Mouse (Mus musculus) neural tube, embryonic 15.5 days (tissue): ENCODE data around the gene Golga7b. TPM values are rescaled to one million over a fixed set of nuclear protein-coding genes. Genes with fewer than 3 reads are reported as not detected.

Source experiments
- ATAC-seq: fragments of 200-750 bp; cut with Nextera tagmentation; 2 replicates; pipeline ENCODE4 v1.8.0; 2017; ENCODE audit warnings: mild to moderate bottlenecking, moderate TSS enrichment, moderate library complexity; ENCODE audit not compliant: low FRiP score
- H3K27ac ChIP-seq: fragments of 300-500 bp; sonication (generic); replicated peaks from 2 replicates; pipeline ENCODE4 v1.5.1; 2015; ENCODE audit warnings: mild to moderate bottlenecking, inconsistent platforms
- H3K27me3 ChIP-seq: fragments of 300-500 bp; sonication (generic); replicated peaks from 2 replicates; pipeline ENCODE4 v1.6.1; 2015; ENCODE audit warnings: inconsistent platforms
- H3K36me3 ChIP-seq: fragments of 300-500 bp; sonication (generic); 2 replicates; pipeline ENCODE4 v1.6.1; 2015; ENCODE audit warnings: inconsistent platforms
- H3K4me1 ChIP-seq: fragments of 300-500 bp; sonication (generic); 2 replicates; pipeline ENCODE4 v1.6.1; 2015; ENCODE audit warnings: inconsistent platforms
- H3K4me2 ChIP-seq: fragments of 300-500 bp; sonication (generic); 2 replicates; pipeline ENCODE4 v1.6.1; 2015; ENCODE audit warnings: inconsistent platforms, mild to moderate bottlenecking, moderate library complexity
- H3K4me3 ChIP-seq: fragments of 300-500 bp; sonication (generic); replicated peaks from 2 replicates; pipeline ENCODE4 v1.5.1; 2015; ENCODE audit warnings: mild to moderate bottlenecking, inconsistent platforms
- H3K9ac ChIP-seq: fragments of 300-500 bp; sonication (generic); replicated peaks from 2 replicates; pipeline ENCODE4 v1.6.1; 2015; ENCODE audit warnings: mild to moderate bottlenecking, inconsistent platforms
- H3K9me3 ChIP-seq: fragments of 300-500 bp; sonication (generic); replicated peaks from 2 replicates; pipeline ENCODE4 v1.6.1; 2016; ENCODE audit warnings: inconsistent platforms
- WGBS: fragments of 180-500 bp; shearing (Covaris S2); methylation state at CpG from one replicate; pipeline ENCODE4 v1.1.7; 2015; ENCODE audit warnings: mixed read lengths; 5-methylcytosine and 5-hydroxymethylcytosine counted together
- polyA plus RNA-seq: library from polyadenylated mRNA; unstranded; fragments of >200 nt; fragmentation: Nextera tagmentation; extraction: Ambion mirVana; gene quantifications from 2 replicates; pipeline ENCODE4 v1.2.1, GENCODE M21; 2015

The Golga7b gene
- polyA plus RNA-seq, 1 experiment from 2014 or later = 77.8 TPM

DNA sequence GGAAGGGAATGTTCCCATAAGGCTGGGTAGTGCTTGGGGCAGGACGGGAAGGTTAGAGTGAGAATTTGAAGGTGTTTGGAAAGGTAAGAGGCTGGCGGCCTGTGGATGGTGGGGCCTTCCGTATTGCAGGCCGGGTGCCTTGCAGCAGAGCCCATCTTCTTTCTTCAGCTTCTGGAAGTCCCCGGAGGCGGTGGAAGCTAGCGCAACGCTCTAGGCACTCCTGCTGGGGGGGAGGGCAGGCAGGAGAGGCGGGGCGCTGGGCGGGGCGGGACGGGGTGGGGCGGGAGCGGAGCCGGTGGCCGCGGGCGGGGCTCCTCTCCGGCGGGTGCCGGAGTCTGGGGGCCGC, 8.0 kb downstream of the Golga7b start:
- H3K27ac ChIP-seq = peak overlapping the region; percentile 87
- H3K36me3 ChIP-seq = no peaks in the 10 kb centered on the region
- H3K4me1 ChIP-seq = peaks cover 36% of the 10 kb centered on the region
- ATAC-seq = peak; percentile 82
- H3K4me3 ChIP-seq = peak overlapping the region; percentile 58
- WGBS = 2% methylated on average over 12 of the region's 23 CpGs
- H3K27me3 ChIP-seq = peaks cover 7% of the 10 kb centered on the region
- no peaks in the 10 kb centered on the region for H3K9me3 ChIP-seq
- H3K9ac ChIP-seq = peak overlapping the region; percentile 69
- H3K4me2 ChIP-seq = peak overlapping the region; percentile 60

DNA sequence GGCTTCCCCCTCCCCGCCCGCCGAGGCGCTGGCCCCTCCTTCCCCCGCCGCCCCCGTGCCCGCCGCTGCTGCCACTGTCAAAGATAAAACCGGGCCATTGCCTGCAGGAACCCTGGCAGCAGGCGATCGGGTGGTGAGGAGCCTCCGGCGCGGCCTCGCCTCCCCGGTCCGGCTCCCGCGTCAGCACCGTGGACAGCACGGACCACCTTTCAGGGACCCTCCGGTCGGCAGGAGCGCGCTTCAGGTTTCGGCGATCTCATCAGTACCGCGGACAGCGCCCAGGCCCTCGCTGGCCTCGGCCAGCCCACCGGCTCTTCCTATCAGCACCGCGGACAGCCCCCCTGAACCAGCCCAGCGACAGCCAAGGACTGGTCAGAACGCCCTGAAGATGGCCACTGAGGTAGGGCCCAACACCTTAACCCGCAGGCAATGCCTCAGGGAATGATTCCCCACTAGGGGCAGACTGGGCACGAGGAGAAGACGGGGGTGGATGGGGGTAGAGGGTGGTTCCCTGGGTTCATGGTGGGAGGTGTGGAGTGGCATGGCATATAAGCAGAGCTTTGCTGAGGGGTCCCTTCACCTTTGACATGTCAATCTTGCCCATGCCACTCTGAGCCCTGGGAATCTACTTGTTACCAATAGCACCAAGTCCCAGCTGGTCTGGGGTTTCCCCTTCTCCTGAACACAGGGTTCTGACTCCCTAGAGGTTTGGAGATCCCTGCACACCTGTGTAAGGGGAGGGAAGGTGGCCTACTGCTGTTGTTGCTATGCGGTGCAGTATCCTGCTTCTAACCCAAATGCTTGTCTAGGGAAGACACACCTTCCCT, 8.6 kb downstream of the Golga7b start:
- ATAC-seq = peak; percentile 78

DNA sequence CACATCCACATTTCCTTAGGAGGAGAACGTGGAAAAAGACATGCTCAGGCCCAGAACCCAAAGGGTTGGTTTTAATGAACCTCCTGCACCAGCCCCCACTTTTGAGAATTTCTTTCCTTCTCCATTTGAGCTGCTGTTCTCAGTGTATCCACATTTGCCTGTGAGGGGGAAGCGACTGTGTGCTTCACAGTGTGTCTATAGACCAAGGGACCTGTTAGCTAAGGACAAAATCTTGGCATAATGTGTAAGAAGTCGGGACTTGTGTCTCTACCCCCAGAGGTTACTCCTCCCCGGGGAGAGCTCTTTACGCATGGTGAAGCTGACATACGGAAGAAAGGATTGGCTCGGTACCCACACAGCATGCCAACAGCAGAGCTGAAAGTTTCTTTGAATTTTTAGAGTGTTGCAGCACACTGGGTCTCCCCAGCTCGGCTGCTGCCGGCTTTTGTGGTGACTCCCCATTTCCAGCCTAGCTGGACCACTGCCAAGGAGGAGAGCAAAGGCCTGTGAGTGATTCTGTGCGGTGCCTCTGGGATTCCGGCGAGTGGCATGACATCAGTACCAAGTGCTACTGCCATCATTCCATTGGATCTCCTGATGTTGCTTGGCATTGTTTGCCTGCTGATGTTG, 9.4 kb downstream of the Golga7b start:
- 24% methylated on average over 12 of the region's 12 CpGs for WGBS
- no peaks in the 10 kb centered on the region for H3K9me3 ChIP-seq

More for the DNA sequence above, 8.6 kb downstream of the Golga7b start:
- H3K9me3 ChIP-seq = no peaks in the 10 kb centered on the region
- WGBS = 1% methylated on average over 33 of the region's 42 CpGs
- H3K36me3 ChIP-seq = no peaks in the 10 kb centered on the region
- peak overlapping the region; percentile 60 for H3K4me2 ChIP-seq
- H3K4me3 ChIP-seq = peak overlapping the region; percentile 58
- peaks cover 7% of the 10 kb centered on the region for H3K27me3 ChIP-seq
- peak overlapping the region; percentile 69 for H3K9ac ChIP-seq
- peaks cover 36% of the 10 kb centered on the region for H3K4me1 ChIP-seq
- H3K27ac ChIP-seq = peak overlapping the region; percentile 87

DNA sequence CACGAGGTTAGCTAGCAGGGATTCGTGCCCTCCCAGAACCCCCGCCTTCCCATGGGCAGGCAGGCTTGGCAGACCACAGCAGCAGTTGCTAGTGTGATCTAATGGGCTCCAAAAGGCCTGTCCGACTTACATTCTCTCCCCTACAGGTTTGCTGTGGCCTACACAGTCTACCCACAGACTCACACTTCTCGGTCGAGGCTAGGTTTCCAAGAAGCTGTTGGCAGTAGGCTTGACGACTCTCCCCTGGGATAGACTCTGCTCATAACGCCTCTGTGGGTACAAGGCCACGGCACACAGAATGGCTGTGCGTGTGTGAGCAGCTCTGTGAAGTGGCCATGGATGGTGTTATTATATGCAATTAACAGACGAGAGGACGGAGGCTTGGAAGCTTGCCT, 9.9 kb downstream of the Golga7b start:
- peak overlapping the region; percentile 60 for H3K4me2 ChIP-seq
- H3K9ac ChIP-seq = peak overlapping the region; percentile 69
- peak overlapping the region; percentile 58 for H3K4me3 ChIP-seq
- no peaks in the 10 kb centered on the region for H3K9me3 ChIP-seq
- H3K27me3 ChIP-seq = peaks cover 7% of the 10 kb centered on the region; the same call in 1 of the 2 replicates
- no peak for ATAC-seq
- peaks cover 36% of the 10 kb centered on the region for H3K4me1 ChIP-seq
- H3K36me3 ChIP-seq = peaks cover 4% of the 10 kb centered on the region; the same call in 1 of the 2 replicates
- H3K27ac ChIP-seq = peak overlapping the region; percentile 87
- 60% methylated on average over 12 of the region's 12 CpGs for WGBS

More for the DNA sequence above, 9.4 kb downstream of the Golga7b start:
- Histone ChIP-seq H3K4me1 (peaks cover 36% of the 10 kb centered on the region), H3K9ac (peak overlapping the region; percentile 69), H3K27me3 (peaks cover 7% of the 10 kb centered on the region; the same call in 1 of the 2 replicates), H3K36me3 (no peaks in the 10 kb centered on the region), H3K4me2 (peak overlapping the region; percentile 60), H3K27ac (peak overlapping the region; percentile 87), H3K4me3 (peak overlapping the region; percentile 58)
- peak; percentile 9; the same call in 1 of the 2 replicates for ATAC-seq

DNA sequence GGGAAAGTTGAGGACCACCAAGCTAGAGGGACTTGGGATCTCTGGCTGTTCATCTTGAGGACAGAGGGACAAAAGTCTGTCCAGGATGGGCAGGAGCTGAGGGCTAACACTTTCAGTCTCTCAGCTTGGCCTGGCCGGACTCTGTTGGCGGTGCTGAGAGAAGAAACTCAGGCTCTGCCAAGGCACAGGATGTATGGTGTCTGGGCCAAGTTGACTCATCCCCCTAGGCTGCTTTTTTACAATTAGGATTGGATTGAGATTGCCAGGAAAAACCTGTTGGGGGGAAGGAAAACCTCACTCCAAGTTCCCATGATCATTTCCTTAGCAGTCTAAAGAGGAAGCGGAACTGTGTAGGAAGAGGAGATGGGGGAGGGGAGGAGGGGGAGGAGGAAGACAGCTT, 10.7 kb downstream of the Golga7b start:
- Histone ChIP-seq H3K9ac (no peak overlapping the region), H3K27ac (no peak overlapping the region), H3K27me3 (peaks cover 7% of the 10 kb centered on the region; the same call in 1 of the 2 replicates), H3K4me2 (peak overlapping the region; percentile 60), H3K4me3 (no peak overlapping the region), H3K9me3 (no peaks in the 10 kb centered on the region), H3K36me3 (peaks cover 9% of the 10 kb centered on the region), H3K4me1 (peaks cover 36% of the 10 kb centered on the region)
- ATAC-seq = no peak
- WGBS = 70% methylated on average over 3 of the region's 3 CpGs

DNA sequence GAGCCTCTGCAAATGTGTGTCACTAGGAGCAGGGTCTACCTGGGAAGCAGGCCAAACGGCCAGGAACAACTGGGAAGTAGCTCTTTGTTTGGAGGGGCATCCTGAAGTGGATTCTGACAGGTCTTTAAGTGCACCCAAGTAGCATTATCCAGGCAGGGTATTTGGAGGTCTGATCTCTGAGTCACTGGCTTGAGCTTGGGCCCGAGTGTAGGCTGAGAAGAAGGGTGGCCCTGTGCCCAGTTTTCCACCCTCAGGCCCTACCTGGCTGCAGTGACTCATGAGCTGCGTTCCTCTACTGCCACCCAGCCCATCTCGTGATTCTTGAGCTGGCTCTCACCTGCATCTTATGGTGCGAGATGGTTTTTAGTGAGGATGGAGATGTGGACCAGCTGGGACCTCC, 11.2 kb downstream of the Golga7b start:
- Histone ChIP-seq H3K36me3 (peaks cover 11% of the 10 kb centered on the region), H3K4me1 (peaks cover 36% of the 10 kb centered on the region), H3K27ac (no peak overlapping the region), H3K4me2 (peak overlapping the region; percentile 60), H3K27me3 (peaks cover 4% of the 10 kb centered on the region; the same call in 1 of the 2 replicates), H3K9ac (no peak overlapping the region), H3K9me3 (no peaks in the 10 kb centered on the region), H3K4me3 (no peak overlapping the region)
- no peak for ATAC-seq
- 76% methylated on average over 5 of the region's 5 CpGs for WGBS

DNA sequence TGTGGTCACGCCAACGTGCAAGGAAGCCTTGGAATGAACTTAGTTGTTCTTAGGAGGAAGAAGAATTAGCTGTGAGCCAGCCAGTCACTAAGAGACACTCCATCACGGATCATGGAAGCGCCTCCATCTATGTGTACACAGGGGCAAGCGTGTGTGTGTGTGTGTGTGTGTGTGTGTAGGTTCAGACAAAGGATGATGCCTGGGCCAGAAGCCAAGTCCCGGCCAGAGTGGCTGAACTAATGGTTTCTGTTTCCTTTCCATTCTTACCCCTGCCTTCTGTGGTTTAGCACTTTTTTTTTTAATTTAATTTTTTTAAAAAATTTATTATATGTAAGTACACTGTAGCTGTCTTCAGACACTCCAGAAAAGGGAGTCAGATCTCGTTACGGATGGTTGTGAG, 13.1 kb downstream of the Golga7b start:
- 77% methylated on average over 8 of the region's 8 CpGs for WGBS
- Histone ChIP-seq H3K9ac (no peak overlapping the region), H3K27me3 (no peaks in the 10 kb centered on the region; the same call in 1 of the 2 replicates), H3K4me3 (no peak overlapping the region), H3K9me3 (no peaks in the 10 kb centered on the region), H3K4me1 (peaks cover 27% of the 10 kb centered on the region), H3K4me2 (no peak overlapping the region), H3K36me3 (peaks cover 23% of the 10 kb centered on the region), H3K27ac (no peak overlapping the region)
- no peak for ATAC-seq

DNA sequence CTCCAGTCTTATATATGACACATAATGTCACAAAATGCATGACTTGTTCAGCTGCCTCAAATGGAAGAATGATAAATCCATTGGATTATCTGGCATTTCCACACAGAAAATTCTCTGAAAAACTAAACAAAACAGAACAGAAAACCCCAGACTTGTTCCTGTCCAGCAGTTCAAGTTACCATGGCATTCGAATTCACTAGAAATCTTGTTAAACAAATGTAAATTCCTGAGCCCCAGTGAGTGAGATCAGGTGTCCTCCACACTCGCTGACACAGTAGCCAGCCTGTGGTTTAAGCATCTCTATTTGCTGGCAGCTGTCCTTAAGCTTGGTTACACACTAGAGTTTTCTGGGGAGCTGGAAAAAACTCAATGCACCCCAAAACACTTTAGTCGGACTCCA, 16.1 kb downstream of the Golga7b start:
- Histone ChIP-seq H3K4me3 (no peak overlapping the region), H3K36me3 (peaks cover 43% of the 10 kb centered on the region), H3K4me1 (peaks cover 13% of the 10 kb centered on the region), H3K4me2 (no peak overlapping the region), H3K27me3 (peaks cover 3% of the 10 kb centered on the region; the same call in 1 of the 2 replicates), H3K9ac (no peak overlapping the region), H3K27ac (no peak overlapping the region), H3K9me3 (no peaks in the 10 kb centered on the region)
- ATAC-seq = no peak
- 55% methylated on average over 3 of the region's 3 CpGs for WGBS

DNA sequence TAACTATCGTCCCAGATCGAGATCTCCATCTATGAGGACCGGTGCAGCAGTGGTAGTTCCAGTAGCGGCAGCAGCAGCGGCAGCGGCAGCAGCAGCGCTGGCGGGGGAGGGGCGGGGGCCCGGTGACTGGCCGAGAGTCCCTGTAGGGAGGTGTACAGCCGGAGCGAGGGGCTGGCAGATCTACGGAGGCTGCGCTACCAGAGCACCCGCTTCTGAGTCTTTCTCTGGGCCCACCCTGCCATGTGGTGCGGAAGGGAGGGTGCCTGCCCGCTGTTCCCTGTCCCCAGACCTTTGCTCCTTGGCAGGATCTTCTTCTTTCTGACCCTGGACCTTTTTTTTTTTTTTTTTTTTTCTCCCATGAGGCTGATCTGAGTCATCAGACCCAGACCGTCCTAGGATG, 21.0 kb downstream of the Golga7b start:
- Histone ChIP-seq H3K9ac (no peak overlapping the region), H3K4me2 (peak overlapping the region; percentile 42), H3K9me3 (no peaks in the 10 kb centered on the region), H3K4me1 (peaks cover 7% of the 10 kb centered on the region), H3K4me3 (no peak overlapping the region), H3K36me3 (peaks cover 32% of the 10 kb centered on the region), H3K27ac (no peak overlapping the region), H3K27me3 (peaks cover 3% of the 10 kb centered on the region; the same call in 1 of the 2 replicates)
- no peak for ATAC-seq
- WGBS = 3% methylated on average over 19 of the region's 19 CpGs

DNA sequence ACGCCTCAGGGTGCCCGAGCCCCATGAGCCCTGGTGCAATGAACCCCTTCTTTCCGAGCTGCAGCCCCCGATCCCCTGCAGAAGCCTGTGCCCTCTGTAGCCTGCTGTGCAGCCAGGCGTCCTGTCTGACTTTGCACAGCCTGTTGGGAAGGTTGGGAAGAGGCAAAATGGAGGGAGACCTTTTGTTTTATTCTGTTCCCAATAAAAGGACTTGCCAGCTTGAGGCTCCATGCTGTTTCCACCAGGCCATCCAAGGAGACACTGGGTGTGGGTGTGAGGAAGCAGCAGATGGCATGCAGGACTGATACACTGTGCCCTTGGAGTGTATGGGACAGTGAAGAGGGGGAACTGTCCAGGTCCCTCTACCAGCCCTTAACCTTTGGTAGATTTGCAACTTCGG, 22.7 kb downstream of the Golga7b start:
- no peak overlapping the region for H3K27ac ChIP-seq
- no peak overlapping the region for H3K4me3 ChIP-seq
- peaks cover 7% of the 10 kb centered on the region for H3K4me1 ChIP-seq
- WGBS = 60% methylated on average over 6 of the region's 6 CpGs
- no peak overlapping the region for H3K9ac ChIP-seq
- H3K9me3 ChIP-seq = no peaks in the 10 kb centered on the region
- peaks cover 22% of the 10 kb centered on the region for H3K36me3 ChIP-seq
- peaks cover 3% of the 10 kb centered on the region; the same call in 1 of the 2 replicates for H3K27me3 ChIP-seq
- ATAC-seq = no peak
- H3K4me2 ChIP-seq = no peak overlapping the region

DNA sequence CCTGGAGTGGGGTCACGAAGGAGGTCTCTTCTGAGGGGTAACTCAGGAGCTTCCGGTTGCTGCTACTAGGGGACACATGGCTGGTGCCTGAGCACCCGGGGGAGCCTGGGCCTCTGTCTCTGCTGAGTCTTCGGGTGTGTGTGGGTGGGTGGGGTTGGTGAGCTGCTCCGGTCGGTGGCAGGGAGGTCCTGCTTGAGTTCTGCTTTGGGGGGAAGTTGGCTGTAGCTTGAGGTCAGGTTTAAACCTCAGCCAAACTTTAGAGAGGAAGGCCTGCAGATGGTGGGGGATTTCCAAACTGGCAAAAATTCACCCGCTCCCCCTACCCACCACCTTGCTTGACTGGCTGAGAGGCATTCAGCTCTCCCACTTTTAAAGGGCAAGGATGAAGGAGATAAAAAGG, 23.8 kb downstream of the Golga7b start:
- Histone ChIP-seq H3K4me2 (no peak overlapping the region), H3K36me3 (peaks cover 14% of the 10 kb centered on the region), H3K4me3 (no peak overlapping the region), H3K9me3 (no peaks in the 10 kb centered on the region), H3K27me3 (peaks cover 3% of the 10 kb centered on the region; the same call in 1 of the 2 replicates), H3K27ac (no peak overlapping the region), H3K9ac (no peak overlapping the region), H3K4me1 (peaks cover 7% of the 10 kb centered on the region)
- ATAC-seq = no peak
- 85% methylated on average over 7 of the region's 7 CpGs for WGBS
